In the genomic region with DNA sequence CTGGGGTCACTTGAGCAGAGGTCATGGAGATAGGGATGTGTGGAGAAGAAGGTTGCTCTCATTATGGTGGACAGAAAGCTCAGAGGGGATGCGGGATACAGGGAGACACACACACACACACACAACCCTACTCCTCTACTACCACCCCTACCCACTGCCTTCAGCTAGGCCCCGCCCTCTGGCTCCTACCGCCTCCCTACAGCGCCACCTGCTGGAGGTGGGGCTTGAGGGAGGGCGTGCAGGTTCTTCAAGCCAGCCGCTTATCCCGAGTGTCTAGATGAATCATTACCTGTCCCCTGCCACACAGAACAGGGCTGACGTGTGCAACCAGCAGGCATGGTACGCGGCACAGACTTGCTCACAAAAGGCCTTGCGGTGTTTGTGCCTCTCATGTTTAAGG, we compare ENCODE assay signal across 9 mouse cellular contexts. TPM values are rescaled to one million over a fixed set of nuclear protein-coding genes. Genes with fewer than 3 reads are reported as not detected.
DNase-seq lines count a peak whose midpoint lies in the region; ATAC-seq lines count a peak whose summit lies in the region.
"Had no signal": no experiment of that assay in that cellular context is flagged by ENCODE, and none has a peak within 500 bp of the region (broad histone marks: within the 10 kb centered on the region; RNA-seq: fewer than 3 reads in every experiment).

No protein-coding gene starts in this region.

- H3K9ac ChIP-seq in forebrain, embryonic 16.5 days (replicated peaks; ENCODE audit: low read depth, low read length): no peak overlapping the region
- H3K9ac ChIP-seq in neural tube, embryonic 11.5 days (ENCODE audit: low read length): no peak overlapping the region
- H3K9ac ChIP-seq: embryonic facial prominence, embryonic 12.5 days had no signal

- DNase-seq in layer of hippocampus, adult 11-12 months (ENCODE audit: low spot score): peak; percentile 80
- no peak for DNase-seq in layer of hippocampus, adult 9-10 months (ENCODE audit: low spot score)
- DNase-seq in cerebellum, adult 11-12 months: peak; percentile 68
- peak; percentile 85 for DNase-seq in kidney, adult 18-20 months
- peak; percentile 79 for DNase-seq in liver
- DNase-seq in neural tube, embryonic 11.5 days (ENCODE audit: low spot score): peak; percentile 82
- peak; percentile 95 for DNase-seq in testis, postnatal 10 days (ENCODE audit: low spot score)

- no peaks in the 10 kb centered on the region for H3K36me3 ChIP-seq in forebrain, embryonic 16.5 days (ENCODE audit: control insufficient read depth, insufficient read depth)
- H3K36me3 ChIP-seq in neural tube, embryonic 11.5 days (ENCODE audit: control insufficient read depth, insufficient read depth, low read length): no peaks in the 10 kb centered on the region
- H3K36me3 ChIP-seq: embryonic facial prominence, embryonic 12.5 days had no signal

- no peaks in the 10 kb centered on the region for H3K27me3 ChIP-seq in forebrain, embryonic 16.5 days (replicated peaks; ENCODE audit: control insufficient read depth, insufficient read depth, low read length)
- H3K27me3 ChIP-seq in neural tube, embryonic 11.5 days (ENCODE audit: control insufficient read depth, insufficient read depth, low read length): no peaks in the 10 kb centered on the region
- H3K27me3 ChIP-seq: embryonic facial prominence, embryonic 12.5 days had no signal

- ATAC-seq in forebrain, embryonic 16.5 days: peak; percentile 47; the same call in 1 of the 2 replicates
- no peak for ATAC-seq in neural tube, embryonic 11.5 days (ENCODE audit: insufficient read depth, low FRiP score, low TSS enrichment)

- H3K4me1 ChIP-seq in forebrain, embryonic 16.5 days (replicated peaks; ENCODE audit: control insufficient read depth, insufficient read depth, low read length): peaks cover 12% of the 10 kb centered on the region
- H3K4me1 ChIP-seq in neural tube, embryonic 11.5 days (ENCODE audit: control insufficient read depth, insufficient read depth, low read length): peaks cover 8% of the 10 kb centered on the region

- no peaks in the 10 kb centered on the region for H3K9me3 ChIP-seq in forebrain, embryonic 16.5 days (ENCODE audit: control insufficient read depth, low read length)
- H3K9me3 ChIP-seq in neural tube, embryonic 11.5 days (ENCODE audit: control insufficient read depth, low read length): no peaks in the 10 kb centered on the region; the same call in 1 of the 2 replicates

- no peak overlapping the region for H3K4me2 ChIP-seq in forebrain, embryonic 16.5 days (ENCODE audit: low read length)
- H3K4me2 ChIP-seq in neural tube, embryonic 11.5 days (ENCODE audit: low read depth): no peak overlapping the region
- H3K4me2 ChIP-seq: embryonic facial prominence, embryonic 12.5 days had no signal

- WGBS in forebrain, embryonic 16.5 days: 46% methylated on average over 11 of the region's 11 CpGs
- WGBS in neural tube, embryonic 11.5 days: 51% methylated on average over 11 of the region's 11 CpGs

- H3K4me3 ChIP-seq in forebrain, embryonic 16.5 days (replicated peaks; ENCODE audit: low read length): no peak overlapping the region
- H3K4me3 ChIP-seq in neural tube, embryonic 11.5 days (ENCODE audit: low read depth, low read length): no peak overlapping the region
- H3K4me3 ChIP-seq: embryonic facial prominence, embryonic 12.5 days had no signal

- H3K27ac ChIP-seq in forebrain, embryonic 16.5 days (ENCODE audit: low read length): no peak overlapping the region
- no peak overlapping the region for H3K27ac ChIP-seq in neural tube, embryonic 11.5 days (ENCODE audit: low read depth, low read length)
- H3K27ac ChIP-seq: embryonic facial prominence, embryonic 12.5 days had no signal

RNA-seq across cellular contexts. Expression of gene Ncor2, which starts 10.6 kb away (rescaled TPM):
- polyA plus RNA-seq in forebrain, embryonic 16.5 days (2015; fragmentation: Nextera tagmentation; extraction: Ambion mirVana): 26.5 and 27.1 TPM in 2 replicates
- polyA plus RNA-seq in neural tube, embryonic 11.5 days (2014; fragmentation: Nextera tagmentation; extraction: Ambion mirVana): 23.6 and 24.3 TPM in 2 replicates
